Mouse (Mus musculus) cerebellum, adult 8-10 months (tissue): ENCODE measurements around the gene Defb29.

Experiments used
- DNase-seq: peaks from one replicate; pipeline ENCODE4 v3.0.0; 2022

Gene Defb29

GRCm38 (mm10) chr2:152539944-152540710 lies at the start of gene Defb29:
Gene Defb29, minus strand, starts transcription at chr2:152540098.
- no peak for DNase-seq

GRCm38 (mm10) chr2:152589021-152589420 lies 49.1 kb upstream of the Defb29 start:
- no peak for DNase-seq

DNA sequence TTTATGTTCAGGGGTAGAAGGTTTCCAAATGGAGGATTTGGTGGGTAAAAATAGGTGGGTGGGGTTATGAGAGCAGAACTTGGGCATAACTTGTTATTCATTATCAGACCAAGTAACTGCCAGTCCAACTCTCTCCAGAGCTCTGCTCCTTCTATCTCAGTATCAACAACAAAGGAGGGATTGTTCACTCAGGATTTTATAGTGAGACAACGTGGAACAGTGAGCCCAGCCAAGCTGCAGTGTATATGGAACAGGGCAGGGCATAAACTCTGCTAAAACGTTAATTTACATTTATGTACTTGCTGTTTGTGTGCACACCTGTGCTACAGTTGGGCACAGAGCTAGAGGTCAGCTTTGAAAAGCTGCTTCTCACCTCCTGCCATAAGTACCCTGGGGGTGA lies 48.6 kb upstream of the Defb29 start:
- no peak for DNase-seq

DNA sequence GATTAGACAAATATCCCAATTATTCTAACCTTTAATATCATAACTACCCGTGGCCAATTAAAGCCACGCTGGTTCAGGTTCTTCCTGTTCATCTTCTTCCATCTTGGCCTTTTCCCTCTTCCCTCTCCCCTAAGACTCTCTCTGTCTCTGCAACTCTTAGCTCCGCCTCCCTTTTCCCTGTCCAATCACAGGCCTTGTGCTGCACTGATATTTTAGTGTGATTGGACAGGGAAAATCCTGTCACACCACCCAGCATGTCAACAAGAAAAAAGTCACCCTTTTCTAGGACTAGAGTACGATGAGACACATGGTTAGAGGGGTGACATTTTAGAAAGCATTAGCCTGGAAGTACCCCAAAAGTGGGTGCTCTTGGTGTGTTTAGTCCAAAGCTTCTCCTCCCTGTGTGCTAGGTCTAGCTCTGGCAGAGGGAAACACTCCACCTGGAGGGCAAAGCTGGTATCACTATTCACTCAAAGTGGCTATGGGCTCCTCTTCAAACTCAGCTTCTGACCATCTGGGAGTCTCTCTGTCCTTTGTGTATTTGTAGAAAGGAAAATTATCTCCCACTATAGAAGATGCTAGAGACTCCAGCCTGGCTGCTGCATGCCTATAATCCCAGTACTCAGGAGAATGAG lies 47.1 kb upstream of the Defb29 start:
- no peak for DNase-seq

GRCm38 (mm10) chr2:152580612-152581011 lies 40.7 kb upstream of the Defb29 start:
- DNase-seq, result no peak

- DNase-seq, result no peak
These were observed 40.2 kb upstream of the Defb29 start, which contains the start of gene Defb19 for GRCm38 (mm10) chr2:152580107-152580506. Gene Defb19, minus strand, starts transcription at chr2:152580312.

DNA sequence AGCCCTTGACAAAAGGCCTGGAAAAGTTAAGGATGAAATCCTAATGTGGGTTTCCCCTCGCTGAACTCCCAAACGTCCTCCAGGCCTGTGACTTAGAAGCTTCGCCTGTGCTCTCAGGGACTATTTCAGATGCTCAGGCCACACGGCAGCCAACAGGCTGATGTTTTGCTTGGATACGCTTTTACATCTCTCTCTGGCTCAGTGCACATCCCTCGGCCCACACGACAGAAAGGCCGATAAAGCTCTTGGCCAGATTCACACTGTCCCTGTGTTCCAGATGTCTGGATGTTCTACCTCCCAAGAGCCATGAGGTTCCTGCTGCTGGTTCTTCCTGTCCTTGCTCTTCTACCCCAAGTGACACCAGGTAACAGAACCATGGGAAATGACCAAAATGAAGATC lies 33.6 kb upstream of the Defb29 start:
- DNase-seq, result no peak

GRCm38 (mm10) chr2:152572114-152572794 lies 32.4 kb upstream of the Defb29 start, which contains the start of gene Defb21:
Gene Defb21, plus strand, starts transcription at chr2:152572744.
- no peak for DNase-seq

DNA sequence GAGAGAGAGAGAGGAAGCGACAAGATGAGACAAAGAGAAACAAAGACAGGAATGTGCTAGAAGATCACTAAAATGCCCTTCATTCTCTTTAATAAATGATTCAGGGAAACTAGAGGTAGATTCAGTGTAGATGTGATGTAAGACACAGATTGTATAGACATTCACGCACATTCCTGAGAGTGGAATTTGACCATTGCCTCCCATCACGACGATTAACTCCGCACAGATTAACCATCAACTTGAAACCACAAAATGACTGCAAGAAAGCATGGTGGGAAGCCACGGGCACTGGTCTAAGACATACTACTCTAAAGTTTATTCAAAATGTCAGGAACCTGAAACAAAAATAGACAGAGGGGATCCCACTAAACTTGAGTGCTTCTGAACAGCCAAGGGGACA lies 30.4 kb upstream of the Defb29 start:
- DNase-seq, result no peak

GRCm38 (mm10) chr2:152569881-152570280 lies 30.0 kb upstream of the Defb29 start:
- DNase-seq, result no peak

- no peak for DNase-seq
These were observed 29.1 kb upstream of the Defb29 start, which contains the start of gene Gm17416 for GRCm38 (mm10) chr2:152569038-152569437. Gene Gm17416, plus strand, starts transcription at chr2:152569338.

DNA sequence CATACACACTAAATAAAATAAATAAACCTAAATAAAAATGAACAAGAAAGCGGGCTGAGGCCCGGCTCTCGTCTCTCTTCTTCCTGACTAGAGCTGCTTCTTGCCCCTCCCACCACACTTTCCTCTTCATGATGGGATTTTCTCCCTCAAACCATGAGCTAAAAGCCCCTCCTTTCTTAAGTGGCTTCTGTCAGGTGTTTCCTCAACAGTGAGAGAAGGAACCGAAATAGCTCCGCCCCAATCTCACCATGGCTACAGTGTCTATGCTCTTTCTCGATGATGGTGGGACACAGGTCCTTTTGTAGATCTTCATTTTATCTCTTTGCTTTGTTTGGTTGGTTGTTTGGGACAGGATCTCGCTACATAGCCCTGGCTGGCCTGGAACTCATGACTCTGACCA lies 16.8 kb upstream of the Defb29 start:
- no peak for DNase-seq

GRCm38 (mm10) chr2:152553774-152554423 lies 14.0 kb upstream of the Defb29 start:
- peak; percentile 32 for DNase-seq

GRCm38 (mm10) chr2:152548124-152548523 lies 8.2 kb upstream of the Defb29 start:
- no peak for DNase-seq

- peak; percentile 4 for DNase-seq
These were observed 4.8 kb upstream of the Defb29 start for GRCm38 (mm10) chr2:152544691-152545090.

GRCm38 (mm10) chr2:152543478-152543877 lies 3.6 kb upstream of the Defb29 start:
- no peak for DNase-seq

DNA sequence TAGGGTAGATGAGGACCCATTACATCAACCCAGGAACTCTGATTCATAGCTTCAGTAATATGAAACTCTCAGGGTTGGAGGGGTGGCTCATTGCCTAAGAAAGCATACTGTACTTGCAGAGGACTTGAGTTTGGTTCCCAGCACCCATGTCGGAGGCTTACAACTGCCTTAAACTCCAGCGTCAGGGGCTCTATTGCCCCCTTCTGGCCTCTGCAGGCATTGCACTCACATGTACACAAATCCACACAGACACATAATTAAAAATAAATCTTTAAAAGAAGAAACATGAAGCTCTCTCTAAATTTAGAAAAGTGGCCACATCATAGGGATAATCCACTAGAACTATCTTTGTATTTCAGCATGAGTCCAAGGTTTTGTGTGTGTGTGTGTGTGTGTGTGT lies 3.0 kb upstream of the Defb29 start:
- DNase-seq, result no peak

GRCm38 (mm10) chr2:152541979-152542378 lies 2.1 kb upstream of the Defb29 start:
- DNase-seq, result no peak

- no peak for DNase-seq
These were observed 21.9 kb downstream of the Defb29 start, which contains the start of gene Defb28 for GRCm38 (mm10) chr2:152517981-152518380. Gene Defb28, plus strand, starts transcription at chr2:152518255.

DNA sequence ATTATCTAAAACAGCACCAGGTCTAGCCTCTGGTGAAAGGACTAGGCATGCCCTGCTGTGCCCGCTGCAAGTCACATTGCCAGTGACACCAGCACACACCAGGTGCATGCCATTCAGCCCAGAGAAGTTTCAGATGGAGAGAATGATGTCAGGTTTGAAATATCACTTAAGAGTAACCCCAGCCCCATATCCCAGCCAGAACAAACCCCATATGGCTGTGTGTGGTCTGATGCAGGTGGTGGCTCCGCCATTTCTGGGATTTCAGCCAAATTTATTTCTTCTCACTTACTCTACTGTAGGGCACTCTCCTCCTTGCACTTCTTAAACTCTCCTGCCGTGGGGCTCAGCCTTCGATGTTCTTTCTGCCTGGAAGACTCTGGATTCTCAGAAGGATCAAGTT lies 23.8 kb downstream of the Defb29 start:
- no peak for DNase-seq

GRCm38 (mm10) chr2:152511592-152511991 lies 28.3 kb downstream of the Defb29 start, which contains the start of gene Defb26:
Gene Defb26, minus strand, starts transcription at chr2:152511692.
- no peak for DNase-seq

- DNase-seq, result no peak
These were observed 35.9 kb downstream of the Defb29 start for GRCm38 (mm10) chr2:152503950-152504349.

GRCm38 (mm10) chr2:152500863-152501229 lies 39.1 kb downstream of the Defb29 start:
- no peak for DNase-seq
